Mouse (Mus musculus) G1E (cell line): ENCODE data around the gene Eefsec.

ENCODE experiments used
- CTCF ChIP-seq: IDR thresholded peaks from 2 replicates; pipeline ENCODE4 v1.5.1; 2012; ENCODE audit warnings: low read depth, low read length, inconsistent platforms, mixed read lengths
- GATA1 ChIP-seq: IDR thresholded peaks from 2 replicates; pipeline ENCODE4 v1.6.1; 2012; ENCODE audit warnings: borderline replicate concordance, low read length, inconsistent platforms, mixed read lengths
- GATA2 ChIP-seq: IDR thresholded peaks from 2 replicates; pipeline ENCODE4 v1.6.1; 2012; ENCODE audit warnings: low read depth, low read length, inconsistent platforms, borderline replicate concordance
- POLR2AphosphoS5 ChIP-seq: IDR thresholded peaks from 2 replicates; pipeline ENCODE4 v1.6.1; 2012; ENCODE audit warnings: low read depth, low read length, inconsistent platforms; ENCODE audit not compliant: insufficient replicate concordance
- TAL1 ChIP-seq: conservative IDR thresholded peaks from 2 replicates; pipeline ENCODE4 v1.6.1; 2012; ENCODE audit warnings: low read depth, low read length, inconsistent platforms, mixed read lengths

- TF ChIP-seq CTCF (no peak), POLR2AphosphoS5 (no peak), GATA1 (no peak), TAL1 (no peak), GATA2 (no peak)
Measured at GRCm38 (mm10) chr6:88409492-88409891, 36.8 kb downstream of the Eefsec start.
